Mouse (Mus musculus) adrenal gland, adult (tissue): ENCODE measurements at regions not wholly inside any gene's neighbourhood (a gene's known extent, or its start where the extent isn't known, plus 50 kb on each side); places are given as distances from the start of the nearest gene placed in this dataset.

Experiments used
- DNase-seq, 2 experiments: peaks; one replicate each; pipeline ENCODE4 v3.0.0; 2022 to 2023; ENCODE audit warnings: low spot score in 1 of 2; ENCODE audit not compliant: inconsistent age in 2 of 2

DNA sequence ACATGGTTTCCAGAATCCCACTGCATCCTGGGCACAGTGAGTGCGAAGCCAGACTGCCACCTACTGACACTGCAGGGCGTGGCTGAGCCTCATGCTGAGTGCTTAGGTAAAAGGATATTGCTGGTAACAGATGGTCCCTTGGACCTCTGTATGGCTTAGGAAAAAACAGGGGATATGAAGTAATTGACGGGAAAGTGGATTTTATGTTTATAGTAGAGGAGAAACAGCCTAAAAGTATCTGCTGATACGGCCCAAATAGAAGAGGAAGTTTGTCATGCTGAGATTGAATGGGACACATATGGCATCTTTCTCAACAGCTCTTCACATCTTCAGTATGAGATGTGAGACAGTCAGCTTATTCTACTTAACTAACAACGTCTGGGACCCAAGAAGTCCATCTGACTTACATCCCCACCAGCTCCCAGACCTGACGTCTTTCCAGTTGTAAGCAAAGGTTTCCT, 182.1 kb downstream of the Rap2a start:
- peak; percentile 48 to 83 for DNase-seq

DNA sequence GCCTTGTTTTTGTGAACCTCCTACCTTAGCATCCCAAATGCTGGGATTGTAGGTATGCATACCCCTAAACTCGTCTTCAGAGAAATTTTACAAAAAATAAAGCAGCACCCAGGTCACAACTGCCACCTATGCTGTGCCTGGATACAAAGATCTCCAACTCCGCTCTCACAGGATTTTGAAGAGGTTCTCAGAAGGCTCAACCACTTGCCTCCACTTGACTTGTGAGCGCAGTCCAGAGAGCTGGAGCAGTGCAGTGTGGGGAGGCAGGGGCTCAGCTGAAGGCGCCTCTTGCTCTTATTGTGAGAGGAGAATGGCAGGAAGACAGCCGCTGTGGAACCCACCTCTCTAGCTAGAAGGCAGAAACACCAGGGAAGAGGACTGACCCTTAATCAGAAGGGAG, 182.9 kb downstream of the Rap2a start:
- no peak for DNase-seq

DNA sequence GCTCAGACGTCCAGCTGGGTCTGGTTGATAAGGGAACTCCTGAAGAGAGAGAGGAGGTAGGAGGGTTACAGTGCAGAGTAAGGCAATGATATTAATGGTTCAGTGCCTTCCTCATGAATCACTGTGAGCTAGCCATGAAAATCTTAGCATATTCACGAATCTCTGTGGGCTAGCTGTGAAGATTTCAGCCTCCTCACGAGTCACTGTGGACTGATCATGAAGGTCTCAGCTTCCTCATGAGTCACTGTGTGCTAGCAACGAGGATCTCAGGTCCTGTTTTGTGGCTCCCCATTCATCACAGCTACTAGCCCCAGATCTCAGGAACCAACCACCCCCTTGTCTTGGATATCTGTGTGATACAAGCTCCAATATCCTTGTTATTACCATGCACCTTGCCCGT, 191.4 kb downstream of the Rap2a start:
- no peak for DNase-seq

DNA sequence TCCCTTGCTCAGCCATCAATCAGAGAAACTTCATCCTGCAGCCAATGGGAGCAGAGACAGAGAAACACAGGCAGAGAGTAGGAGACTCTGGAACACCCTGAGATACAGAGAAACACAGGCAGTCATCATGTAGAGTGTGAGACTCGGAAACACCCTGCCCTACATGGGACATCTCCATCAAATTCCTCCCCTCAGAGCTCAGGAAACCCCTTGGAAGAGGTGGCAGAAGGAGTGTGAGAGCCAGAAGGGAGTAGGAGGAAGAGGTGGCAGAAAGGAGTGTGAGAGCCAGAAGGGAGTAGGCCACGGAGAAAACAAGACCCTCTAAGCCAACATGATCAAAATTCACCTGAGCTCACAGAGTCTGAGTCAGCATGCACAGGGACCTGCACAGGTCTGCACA, 197.5 kb downstream of the Rap2a start:
- no peak for DNase-seq

DNA sequence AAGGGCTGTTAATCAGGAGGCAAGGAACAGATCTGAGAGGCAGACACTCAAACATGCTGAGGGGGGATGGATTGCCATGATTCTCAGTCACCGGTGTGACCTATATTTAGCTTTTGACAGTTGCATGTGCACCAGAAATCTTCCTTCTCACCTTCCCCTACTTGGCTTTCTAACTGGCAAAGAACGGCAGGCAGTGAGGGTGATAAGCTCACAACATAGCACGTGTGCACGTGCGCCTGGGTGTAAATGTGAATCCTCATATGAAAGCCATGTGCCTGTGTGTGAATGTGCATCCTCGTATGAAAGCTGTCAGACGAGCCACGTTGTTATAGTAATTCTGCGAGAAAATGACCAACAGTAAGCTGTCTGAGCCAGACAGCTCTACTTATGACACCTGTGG, 200.3 kb downstream of the Rap2a start:
- DNase-seq, result no peak

GRCm38 (mm10) chr14:120679072-120679471, 200.8 kb downstream of the Rap2a start:
- DNase-seq, result no peak

DNA sequence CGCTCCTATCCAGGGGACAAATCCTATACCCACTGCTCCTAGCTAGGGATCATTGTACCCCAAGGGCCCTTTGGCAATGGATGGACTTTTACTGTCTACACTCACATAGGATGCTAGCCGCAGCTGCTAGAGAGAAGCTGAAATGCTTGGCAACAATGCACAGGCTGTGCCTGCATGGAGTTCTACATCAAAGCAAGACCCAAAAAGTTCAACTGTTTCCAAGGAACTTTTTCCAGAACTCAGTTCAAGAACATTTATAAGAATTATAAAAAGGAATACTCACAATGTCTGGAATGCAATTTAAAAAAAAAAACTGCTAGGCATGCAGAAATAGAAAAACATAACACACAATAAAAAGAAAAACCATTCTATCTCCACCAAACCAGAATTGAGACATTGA, 202.0 kb downstream of the Rap2a start:
- DNase-seq, result no peak

DNA sequence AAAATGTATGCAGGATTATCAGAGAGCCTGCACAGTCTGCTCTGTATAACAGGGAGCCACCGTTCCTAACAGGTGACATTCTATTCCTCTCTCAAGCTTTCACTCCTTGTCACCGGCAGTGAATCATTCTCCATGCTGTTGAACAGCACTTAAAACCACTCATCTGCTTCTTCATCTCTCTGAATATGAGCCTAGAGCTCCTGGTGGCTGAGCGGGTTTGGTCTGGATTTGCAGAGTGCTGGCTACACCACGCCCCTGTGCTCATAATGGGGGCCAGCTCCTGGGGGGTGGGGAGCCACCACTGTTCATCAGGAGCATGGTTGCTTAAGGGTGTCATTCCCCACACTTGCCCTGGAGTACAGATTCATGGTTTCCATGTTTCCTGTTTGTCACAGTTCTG, 207.0 kb downstream of the Rap2a start:
- no peak for DNase-seq

- DNase-seq, result no peak
Observed at GRCm38 (mm10) chr14:120685877-120686276, 207.6 kb downstream of the Rap2a start.

DNA sequence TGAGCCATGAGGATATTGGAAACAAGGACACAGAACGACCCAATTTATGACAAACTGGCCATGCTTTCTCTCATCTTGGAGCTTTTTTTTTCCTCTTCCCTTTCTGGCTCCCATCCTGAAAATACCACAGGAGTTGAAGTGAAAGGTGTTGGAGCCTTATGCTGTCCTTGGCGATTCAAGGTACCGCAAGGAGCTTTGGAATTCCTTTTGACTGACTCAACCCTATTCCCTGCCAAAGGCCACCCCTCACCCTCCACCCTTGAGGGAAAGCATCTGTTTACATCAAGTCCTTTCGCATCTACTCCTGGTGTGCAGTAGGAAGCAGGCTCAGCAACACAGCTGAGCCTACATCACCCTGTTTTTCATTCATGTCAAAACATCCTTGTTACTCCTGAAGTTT, 208.5 kb downstream of the Rap2a start:
- DNase-seq, result peak; percentile 44 to 82

DNA sequence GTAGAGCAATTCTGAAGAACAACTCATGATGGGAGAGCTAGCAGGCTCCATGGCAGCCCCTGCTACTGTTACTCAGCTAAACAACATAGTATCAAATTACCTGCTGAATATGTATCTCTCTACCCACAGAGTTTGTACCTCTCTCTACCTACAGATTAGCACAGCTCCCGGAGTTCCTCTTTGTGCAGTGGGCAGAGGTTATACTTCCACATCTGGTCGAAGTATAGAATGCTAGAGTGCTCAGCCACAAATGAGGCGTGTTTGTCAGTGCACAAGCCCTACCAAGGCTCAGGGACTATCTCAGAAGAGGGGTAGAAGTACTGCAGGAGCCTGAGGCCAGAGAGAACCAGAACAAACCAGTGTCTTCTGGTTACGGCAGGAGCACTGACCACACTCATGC, 211.6 kb upstream of the Ipo5 start:
- DNase-seq, result no peak

DNA sequence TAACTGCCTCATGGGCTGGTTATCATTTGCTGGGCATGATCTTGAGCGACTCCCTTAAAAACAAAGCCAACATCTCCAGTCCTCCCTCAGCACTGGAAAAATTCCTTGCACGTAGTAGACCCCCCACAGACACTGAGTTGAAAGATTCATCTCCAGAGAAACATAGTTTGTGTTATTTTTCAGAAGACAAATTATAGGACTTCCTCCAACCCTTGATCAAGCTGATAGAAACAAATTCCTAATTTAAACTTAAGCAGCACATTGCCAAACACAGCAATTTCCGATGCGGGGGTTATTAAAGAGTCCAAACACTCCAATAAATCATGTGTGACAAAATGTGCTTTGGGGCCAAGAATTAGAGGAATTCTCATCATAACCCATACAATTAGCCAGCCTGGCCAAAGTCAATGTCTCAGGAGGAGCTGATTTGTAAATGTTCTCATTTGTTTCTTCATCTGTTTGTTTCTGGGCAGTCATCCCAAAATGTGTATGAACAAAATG, 205.7 kb upstream of the Ipo5 start:
- DNase-seq, result no peak

GRCm38 (mm10) chr14:120710782-120711181, 200.2 kb upstream of the Ipo5 start:
- no peak for DNase-seq

- peak in 1 of 2 experiments; percentile 59 for DNase-seq
Observed at GRCm38 (mm10) chr14:120720464-120721445, 190.3 kb upstream of the Ipo5 start.

GRCm38 (mm10) chr14:120721593-120722461, 189.2 kb upstream of the Ipo5 start:
- DNase-seq, result no peak

DNA sequence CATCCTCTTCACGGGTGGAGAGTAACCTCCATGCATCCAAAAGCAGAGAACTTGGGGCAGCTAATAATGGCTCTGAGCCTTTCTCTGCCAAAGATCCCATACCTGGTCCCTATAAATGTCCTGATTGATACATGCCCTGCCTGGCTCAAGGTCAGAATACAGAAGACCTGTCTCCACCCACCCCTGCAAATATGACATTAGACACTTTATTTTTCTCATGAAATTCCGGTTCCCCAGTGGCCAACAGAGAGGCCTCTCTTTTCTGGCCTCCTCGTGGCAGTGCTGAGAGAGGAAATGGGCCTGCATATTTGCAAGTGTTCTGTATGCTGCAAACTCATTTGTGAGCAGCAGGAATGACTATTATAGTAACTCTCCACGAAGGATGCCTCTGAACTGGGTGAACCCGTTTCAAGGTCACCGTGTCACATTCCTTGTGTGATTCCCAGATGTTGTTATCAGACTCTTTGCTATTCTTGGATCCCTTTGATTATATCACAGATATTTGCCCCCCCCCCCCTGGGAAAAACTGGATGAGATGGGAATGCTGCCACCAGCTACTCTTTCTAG, 188.4 kb upstream of the Ipo5 start:
- DNase-seq, result no peak

GRCm38 (mm10) chr14:120728107-120728506, 182.9 kb upstream of the Ipo5 start:
- no peak for DNase-seq

DNA sequence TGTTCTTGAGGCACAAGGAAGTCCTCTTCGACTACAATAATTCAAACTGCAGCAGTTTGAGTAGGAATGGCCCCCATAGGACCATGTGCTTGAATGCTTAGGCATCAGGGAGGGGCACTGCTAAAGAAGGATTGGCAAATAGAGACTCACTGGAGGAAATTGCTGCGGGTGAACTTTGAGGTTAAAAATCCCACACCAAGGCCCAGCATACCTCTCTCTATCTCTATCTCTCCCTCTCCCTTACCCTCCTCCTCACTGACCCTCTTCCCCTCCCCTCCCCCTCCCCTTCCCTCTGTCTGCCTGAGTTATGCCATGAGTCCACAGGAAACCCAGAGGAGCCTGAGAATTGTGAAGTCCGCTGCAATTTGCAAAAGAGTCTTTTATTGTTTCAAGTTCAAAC, 180.8 kb upstream of the Ipo5 start:
- no peak for DNase-seq

- no peak for DNase-seq
Observed at GRCm38 (mm10) chr14:120731679-120732281, 179.2 kb upstream of the Ipo5 start.

DNA sequence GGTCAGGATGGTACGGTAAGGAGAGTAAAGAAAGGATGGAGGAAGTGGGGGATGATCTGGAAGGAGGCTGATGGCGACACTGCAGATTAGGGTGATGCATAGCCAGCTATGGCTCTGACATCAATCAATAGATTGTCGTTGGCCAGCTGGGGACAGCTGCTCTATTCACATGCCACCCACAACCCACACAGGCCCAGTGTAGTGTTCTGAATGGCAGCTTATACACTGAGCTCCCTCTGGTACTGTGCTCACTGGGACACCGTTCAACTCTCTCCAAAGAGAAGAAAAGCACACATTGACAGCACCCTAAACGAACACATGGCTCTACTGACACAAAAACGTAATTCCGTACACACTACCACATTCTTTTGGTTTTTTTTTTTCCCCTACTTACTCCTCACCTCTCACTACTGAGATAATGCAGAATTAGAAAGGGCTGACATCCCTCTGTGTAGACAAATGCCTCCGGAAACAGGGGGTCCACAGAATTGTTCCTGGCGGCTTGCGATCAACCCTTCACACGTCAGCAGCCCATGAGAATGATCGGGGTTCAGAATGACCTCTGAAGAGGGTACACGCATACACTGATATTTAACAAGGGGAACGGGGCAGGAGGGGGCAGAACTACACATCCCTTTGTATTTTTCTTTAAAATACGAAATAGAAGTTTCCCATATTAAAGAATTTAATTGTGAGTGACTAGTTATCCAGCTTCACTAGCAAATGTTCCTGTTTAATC, 178.5 kb upstream of the Ipo5 start:
- no peak for DNase-seq
